10 mouse cellular contexts compared by ENCODE assay signal in genomic region chr16:78827739-78828138, GRCm38 (mm10).
A peak's percentile ranks its signal among the peaks of the same experiment; 100 is the strongest.
DNase-seq lines count a peak whose midpoint lies in the region; ATAC-seq lines count a peak whose summit lies in the region.
"Had no signal": no experiment of that assay in that cellular context is flagged by ENCODE, and none has a peak within 500 bp of the region (broad histone marks: within the 10 kb centered on the region; RNA-seq: fewer than 3 reads in every experiment).

No protein-coding gene starts in this region.

- H3K36me3 ChIP-seq in hindbrain, embryonic 14.5 days (replicated peaks; ENCODE audit: control insufficient read depth, insufficient read depth), result no peaks in the 10 kb centered on the region
- H3K36me3 ChIP-seq in neural tube, embryonic 15.5 days, result no peaks in the 10 kb centered on the region

- H3K9me3 ChIP-seq in hindbrain, embryonic 14.5 days (ENCODE audit: control insufficient read depth, low read length), result no peaks in the 10 kb centered on the region
- H3K9me3 ChIP-seq in neural tube, embryonic 15.5 days (replicated peaks), result no peaks in the 10 kb centered on the region

- H3K4me3 ChIP-seq in hindbrain, embryonic 14.5 days (replicated peaks; ENCODE audit: low read length), result no peak overlapping the region
- no peak overlapping the region for H3K4me3 ChIP-seq in neural tube, embryonic 15.5 days (replicated peaks)

- H3K27me3 ChIP-seq in hindbrain, embryonic 14.5 days (ENCODE audit: control insufficient read depth, insufficient read depth, low read length), result no peaks in the 10 kb centered on the region
- H3K27me3 ChIP-seq in neural tube, embryonic 15.5 days (replicated peaks), result no peaks in the 10 kb centered on the region

- DNase-seq in adrenal gland, postnatal 36 days, result peak; percentile 1 to 2
- no peak for DNase-seq in adrenal gland, postnatal 4 days (ENCODE audit: low spot score in 2 of 2)
- peak; percentile 6 for DNase-seq in retina, postnatal 1 day
- no peak for DNase-seq in retina, embryonic 14.5 days (ENCODE audit: low spot score)
- DNase-seq in hindbrain, embryonic 14.5 days (ENCODE audit: low spot score), result peak; percentile 70
- DNase-seq in lung, postnatal 14 days, result no peak
- no peak for DNase-seq in kidney, adult 18-20 months
- DNase-seq: kidney, postnatal 14 days; right cerebral cortex, adult 18-20 months had no signal

- no peak overlapping the region for H3K4me2 ChIP-seq in hindbrain, embryonic 14.5 days (replicated peaks)
- H3K4me2 ChIP-seq in neural tube, embryonic 15.5 days, result no peak overlapping the region

- H3K27ac ChIP-seq in hindbrain, embryonic 14.5 days, result no peak overlapping the region
- no peak overlapping the region for H3K27ac ChIP-seq in neural tube, embryonic 15.5 days (replicated peaks)

- H3K4me1 ChIP-seq in hindbrain, embryonic 14.5 days (replicated peaks; ENCODE audit: control insufficient read depth, insufficient read depth, low read length), result no peaks in the 10 kb centered on the region
- H3K4me1 ChIP-seq in neural tube, embryonic 15.5 days, result no peaks in the 10 kb centered on the region

- 5% methylated on average over 3 of the region's 3 CpGs for WGBS in hindbrain, embryonic 14.5 days
- 14% methylated on average over 3 of the region's 3 CpGs for WGBS in neural tube, embryonic 15.5 days

- peak; percentile 89 for ATAC-seq in hindbrain, embryonic 14.5 days (ENCODE audit: low FRiP score)
- ATAC-seq in neural tube, embryonic 15.5 days (ENCODE audit: low FRiP score), result peak; percentile 81

- H3K9ac ChIP-seq in hindbrain, embryonic 14.5 days, result no peak overlapping the region
- no peak overlapping the region for H3K9ac ChIP-seq in neural tube, embryonic 15.5 days (replicated peaks)

Comparison
In these comparisons a context has a peak if more than half of its experiments do, and no peak if none do; other contexts are left out.
1. DNase-seq: peak in adrenal gland, postnatal 36 days (2 of 2), retina, postnatal 1 day (single experiment) and hindbrain, embryonic 14.5 days (single experiment); none in adrenal gland, postnatal 4 days (0 of 2), retina, embryonic 14.5 days (single experiment), lung, postnatal 14 days (single experiment) and kidney, adult 18-20 months (single experiment).